Mouse (Mus musculus): ENCODE measurements at regions not wholly inside any gene's neighbourhood (a gene's known extent, or its start where the extent isn't known, plus 50 kb on each side); places are given as distances from the start of the nearest gene placed in this dataset.
"Not testable (repeated sequence)": the region's sequence is repeated elsewhere in the genome, so short reads cannot be mapped to it uniquely, and the experiment has no call there.

DNA sequence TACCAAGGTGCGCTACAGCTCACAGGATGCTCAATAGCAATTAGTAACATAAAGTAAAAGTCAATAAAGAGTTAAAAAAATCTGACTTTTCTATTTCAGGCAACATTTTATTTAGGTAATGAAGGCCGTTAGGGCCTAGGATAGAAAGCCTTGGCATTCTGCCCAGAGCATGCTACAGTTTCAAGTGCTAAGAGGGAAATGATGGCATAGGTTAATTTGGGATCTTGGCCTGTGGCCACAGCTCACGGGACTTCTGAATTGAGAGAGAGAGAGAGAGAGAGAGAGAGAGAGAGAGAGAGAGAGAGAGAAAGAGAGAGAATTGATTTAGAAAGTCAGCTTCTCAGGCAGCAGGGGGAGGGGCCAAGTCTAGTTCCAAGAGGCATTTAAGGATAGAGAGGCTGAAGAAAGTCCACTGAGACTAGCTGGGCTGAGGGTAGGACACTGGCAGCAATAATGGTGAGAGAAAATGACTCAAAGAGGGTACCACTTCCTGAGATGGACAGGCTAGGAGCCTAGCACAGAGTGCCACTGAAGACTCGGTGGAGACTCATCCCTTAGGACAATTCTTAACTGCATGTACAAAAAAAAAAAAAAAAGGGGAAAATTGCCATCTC is 52.6 kb upstream of the Klf14 start:
- DNase-seq = peak; percentile 87 to 89

DNA sequence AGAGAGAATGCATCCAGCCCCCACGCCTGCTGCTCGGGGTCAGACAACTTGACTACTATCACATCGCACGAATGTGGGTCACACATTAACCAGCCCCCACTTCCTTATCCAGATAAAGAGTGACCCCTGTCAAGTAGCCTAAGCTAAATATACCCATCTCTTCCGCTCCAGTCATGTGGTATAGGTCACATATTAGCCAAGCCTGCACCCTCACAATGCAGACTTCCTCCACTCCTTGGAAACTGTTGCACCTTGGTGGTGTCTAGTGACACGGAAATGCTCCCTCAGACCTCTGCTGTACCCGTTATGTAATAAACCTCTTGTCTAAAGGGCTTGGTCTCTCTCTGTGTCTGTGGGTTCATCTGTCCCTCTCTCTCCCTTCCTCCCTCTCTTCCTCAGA is 57.7 kb upstream of the Klf14 start:
- no peak for DNase-seq

DNA sequence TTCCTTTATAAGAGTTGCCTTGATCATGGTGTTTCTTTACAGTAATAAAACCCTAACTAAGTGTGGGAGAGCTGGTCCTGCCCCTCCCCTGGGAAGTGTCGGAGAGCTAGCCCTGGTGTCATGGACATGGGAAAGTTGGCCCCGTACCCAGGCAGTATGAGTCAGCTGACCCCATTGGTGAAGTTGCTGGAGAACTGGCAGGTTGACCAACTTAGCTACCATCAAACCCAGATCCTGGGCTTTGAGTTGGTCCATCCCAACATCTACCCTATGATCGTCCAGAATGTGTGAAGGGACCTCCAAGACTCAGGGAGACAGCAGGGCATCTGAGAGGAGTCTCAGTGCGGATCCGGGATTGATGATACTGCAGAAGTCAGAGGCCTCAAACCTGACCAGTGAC is 62.9 kb upstream of the Klf14 start:
- no peak for DNase-seq

DNA sequence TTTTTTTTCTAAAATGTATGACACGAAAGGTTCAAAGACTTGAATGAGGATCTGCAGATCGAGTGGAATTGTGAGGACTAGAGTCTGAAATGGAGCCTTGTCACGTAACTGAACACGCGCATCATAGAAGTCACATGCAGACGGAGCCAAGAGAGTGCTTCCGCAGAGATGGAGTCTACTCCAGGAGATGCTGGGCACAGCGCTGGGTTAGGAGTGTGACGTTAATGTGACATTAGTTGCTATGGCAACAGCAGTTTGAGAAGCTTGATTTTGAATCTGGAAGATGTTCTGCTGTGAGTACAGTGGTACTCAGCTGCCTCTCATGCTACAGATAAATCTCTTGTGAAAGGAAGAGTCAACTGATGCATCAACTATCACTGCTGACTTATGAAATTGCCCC is 70.9 kb upstream of the Klf14 start:
- no peak for DNase-seq

DNA sequence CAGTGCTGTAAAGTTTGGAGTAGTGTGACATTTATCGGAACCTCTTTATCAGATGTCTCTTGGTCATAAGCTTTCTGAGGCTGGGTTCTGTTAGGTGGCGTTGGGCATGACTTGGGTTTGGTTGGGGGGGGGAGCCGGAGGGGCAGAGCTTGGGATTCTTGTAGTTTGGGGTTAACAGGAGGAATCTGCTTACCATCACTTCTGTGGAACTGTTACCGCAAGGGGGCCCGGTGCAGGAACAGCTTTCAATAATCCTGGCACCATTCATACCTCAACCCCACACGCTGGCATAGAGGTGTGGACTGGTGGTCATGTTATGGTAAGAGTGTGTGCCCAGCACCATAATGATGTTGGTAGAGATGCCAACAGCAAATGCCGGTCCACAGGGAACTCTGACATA is 72.1 kb upstream of the Klf14 start:
- DNase-seq = no peak

DNA sequence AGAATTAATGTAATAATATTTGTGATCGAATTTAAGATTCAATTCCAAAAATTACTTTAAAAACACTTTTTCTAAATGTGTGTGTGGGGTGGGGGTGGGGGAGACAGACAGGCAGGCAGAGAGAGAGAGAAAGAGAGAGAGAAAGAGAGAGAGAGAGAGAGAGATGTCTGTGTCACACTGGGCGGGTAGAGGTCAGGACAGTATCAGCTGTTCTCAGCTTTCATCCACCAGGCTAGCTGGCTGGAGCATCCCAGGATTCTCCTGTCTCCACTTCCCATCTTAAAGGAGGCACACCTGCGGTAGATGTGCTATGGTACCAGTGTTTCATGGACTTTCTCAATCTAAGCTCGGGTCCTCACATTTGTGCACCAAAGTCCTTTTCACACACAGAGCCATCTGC is 73.3 kb upstream of the Klf14 start:
- no peak for DNase-seq

DNA sequence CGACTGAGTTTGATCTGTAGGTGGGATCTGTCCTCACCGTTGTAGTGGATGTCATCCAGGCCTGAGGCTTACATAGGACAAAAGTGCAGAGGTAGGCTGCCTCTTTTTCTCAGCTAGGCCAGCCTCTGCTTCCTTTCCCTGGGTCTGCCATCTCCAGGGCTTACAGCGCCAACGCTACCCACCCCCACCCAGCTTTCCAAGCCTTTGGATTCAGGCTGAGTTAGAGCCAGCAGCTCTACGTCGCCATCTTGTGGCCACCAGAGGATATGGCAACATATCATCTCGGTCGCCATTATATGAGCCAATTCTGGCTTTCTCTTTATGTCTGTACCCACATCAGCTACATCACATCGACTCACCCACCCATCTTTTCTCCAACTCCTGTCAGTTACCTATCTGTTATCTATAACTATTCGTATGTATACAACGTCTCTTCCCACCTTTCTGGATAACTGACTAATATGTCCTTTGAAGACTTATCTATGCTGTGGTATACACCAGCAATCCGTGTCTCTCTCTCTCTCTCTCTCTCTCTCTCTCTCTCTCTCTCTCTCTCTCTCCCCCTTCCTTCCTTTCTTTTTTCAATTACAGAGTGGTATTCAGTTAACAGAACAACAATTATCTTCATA is 74.2 kb upstream of the Klf14 start:
- DNase-seq = peak; percentile 42 to 48

DNA sequence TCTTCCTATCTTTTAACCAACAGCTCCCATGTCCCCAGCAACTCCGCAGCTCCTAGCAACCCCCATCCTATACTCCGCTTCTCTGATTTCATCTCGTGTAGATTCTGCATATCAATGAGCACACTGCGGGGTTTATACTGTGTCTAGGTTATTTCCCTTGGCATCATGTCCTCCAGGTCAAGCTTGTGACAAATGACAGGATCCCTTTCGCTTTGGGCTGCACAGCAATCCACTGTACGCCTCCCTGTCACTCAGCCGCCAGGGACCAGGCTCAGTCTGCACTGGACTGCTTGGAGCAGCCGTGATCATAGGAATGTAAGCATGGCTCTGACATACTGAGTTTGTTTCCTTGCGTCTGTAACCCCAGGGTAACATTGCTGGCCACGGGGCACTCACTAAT is 75.9 kb upstream of the Klf14 start:
- DNase-seq = no peak

DNA sequence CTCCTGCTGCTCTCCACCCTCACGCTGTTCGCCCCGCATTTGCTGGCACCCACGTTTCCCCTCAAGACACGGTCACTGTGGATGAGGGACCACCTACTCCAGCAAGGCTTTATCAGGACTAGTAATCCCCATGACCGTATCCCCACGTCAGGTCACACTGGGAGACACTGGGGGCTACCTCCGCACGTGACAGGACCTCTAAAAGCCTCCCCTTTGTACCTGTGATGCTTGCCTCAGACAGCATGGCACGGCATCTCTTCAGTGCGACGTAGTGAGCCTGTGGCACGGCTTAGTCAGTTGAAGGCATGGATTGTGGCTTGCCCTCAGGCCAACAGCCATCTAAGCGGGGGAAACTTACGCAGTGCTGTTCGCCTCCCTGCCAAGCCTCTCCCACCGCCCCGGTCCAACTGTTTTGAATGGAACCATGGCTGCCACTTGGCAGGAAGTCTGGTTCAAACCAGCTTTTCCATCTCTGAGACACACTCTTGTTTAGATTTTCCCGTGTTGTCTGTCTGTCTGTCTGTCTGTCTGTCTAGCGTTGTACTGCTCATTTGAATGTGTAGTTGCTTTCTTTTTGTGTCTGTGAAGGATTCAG is 79.0 kb upstream of the Klf14 start:
- no peak for DNase-seq

DNA sequence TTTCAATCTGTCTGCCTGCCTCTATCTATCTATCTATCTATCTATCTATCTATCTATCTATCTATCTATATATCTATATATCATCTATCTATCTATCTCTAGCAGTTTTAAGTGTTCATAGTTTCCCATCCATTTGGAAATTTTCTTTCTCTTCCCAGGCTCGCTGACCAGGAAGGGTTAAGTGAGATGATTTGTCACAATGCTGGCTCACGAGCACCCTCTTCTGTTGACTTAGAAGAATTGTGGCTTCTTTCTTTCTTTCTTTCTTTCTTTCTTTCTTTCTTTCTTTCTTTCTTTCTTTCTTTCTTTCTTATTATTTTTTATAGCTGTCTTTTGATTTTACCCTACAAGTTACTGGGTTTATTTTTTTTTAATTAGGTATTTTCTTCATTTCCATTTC is 79.6 kb upstream of the Klf14 start:
- DNase-seq = not testable (repeated sequence)

DNA sequence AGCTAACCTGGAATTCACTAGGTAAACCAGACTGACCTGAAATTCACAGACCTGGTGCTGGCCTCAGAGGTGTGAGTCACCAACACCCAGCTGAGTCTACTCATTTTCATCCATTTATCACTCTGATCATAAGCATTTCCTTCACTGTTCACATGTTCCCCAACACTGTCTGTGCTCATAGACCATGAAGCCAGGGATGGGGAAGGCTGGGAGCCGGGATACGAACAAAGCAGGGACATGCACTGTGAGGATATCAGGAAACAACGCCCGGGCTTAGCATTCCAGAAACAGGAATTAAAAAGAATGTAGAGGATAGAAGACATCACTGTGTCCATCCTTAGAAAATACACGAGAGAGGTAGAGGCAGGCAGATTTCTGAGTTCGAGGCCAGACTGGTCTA is 80.6 kb upstream of the Klf14 start:
- DNase-seq = no peak

DNA sequence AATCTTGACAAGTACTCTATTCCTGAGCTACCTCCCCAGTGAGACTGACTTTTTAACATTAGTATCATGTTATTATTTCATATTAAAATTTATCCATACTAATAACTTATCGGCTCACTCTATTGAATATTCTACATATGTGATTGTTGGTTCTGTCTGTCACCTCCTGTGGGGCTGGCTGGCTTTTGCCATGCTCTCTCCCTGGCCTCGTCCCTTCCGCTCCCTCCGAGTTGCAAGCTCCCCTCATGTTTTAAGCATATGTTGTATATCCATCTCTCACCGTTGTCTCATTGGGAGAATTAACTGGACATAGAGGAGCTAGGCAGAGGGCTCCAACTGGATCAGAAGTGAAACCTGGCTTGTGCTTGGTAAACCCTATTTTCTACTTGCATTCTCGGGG is 81.9 kb upstream of the Klf14 start:
- DNase-seq = no peak

DNA sequence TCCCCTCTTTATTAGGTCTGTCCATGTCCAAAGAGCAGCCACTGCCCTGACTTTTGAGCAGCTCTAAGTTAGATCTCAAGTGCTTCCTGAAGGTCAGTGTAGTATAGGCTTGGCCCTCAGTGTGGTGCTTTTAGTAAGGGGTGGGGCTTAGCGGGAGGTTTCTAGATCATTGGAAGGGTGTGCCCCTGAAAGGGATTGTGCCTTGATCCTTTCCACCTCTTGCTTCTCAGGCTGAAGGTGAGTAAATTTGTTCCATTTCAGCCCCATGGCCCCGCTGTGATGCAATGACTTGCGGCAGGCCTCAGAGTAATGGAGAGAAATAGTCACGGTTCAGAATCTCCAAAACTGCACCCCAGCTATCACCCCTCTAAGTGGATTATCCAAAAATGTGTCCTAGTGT is 84.5 kb upstream of the Klf14 start:
- no peak for DNase-seq

DNA sequence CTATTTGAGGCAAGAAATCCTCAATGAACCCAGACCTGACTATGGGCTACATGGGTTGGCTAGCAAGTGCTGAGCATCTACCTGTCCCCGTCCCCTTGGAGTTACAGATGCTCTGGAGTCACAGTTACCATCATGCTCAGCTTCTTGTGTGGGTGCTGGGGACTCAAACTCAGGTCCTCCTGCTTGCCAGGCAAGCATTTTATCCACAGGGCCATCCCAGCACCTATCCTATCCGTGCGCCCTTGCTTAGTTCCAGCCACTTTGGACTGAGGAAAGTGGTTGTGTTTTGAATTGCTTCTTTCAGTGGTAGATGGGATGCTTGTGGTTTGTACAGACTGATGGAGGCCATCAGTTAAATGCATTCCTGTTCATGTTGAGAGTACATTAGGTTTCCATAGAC is 85.0 kb upstream of the Klf14 start:
- no peak for DNase-seq

DNA sequence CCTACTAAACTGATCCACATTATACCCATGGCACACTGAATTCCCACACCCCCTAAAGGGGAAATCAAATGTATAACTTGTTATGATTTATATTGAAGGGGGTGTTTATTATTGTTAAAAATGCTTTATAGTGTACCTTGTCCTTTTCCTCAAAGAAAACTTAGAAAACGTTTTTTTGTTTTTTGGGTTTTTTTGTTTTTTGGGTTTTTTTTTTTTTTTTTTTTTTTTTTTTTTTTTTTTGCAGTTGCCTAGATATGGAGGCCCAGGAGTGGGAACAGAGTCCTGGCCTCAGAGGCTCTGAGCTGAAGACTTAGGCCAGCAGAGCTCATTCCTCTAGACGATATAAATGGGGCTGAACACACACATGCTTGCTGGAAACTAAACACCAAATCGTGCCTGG is 87.3 kb upstream of the Klf14 start:
- no peak for DNase-seq

DNA sequence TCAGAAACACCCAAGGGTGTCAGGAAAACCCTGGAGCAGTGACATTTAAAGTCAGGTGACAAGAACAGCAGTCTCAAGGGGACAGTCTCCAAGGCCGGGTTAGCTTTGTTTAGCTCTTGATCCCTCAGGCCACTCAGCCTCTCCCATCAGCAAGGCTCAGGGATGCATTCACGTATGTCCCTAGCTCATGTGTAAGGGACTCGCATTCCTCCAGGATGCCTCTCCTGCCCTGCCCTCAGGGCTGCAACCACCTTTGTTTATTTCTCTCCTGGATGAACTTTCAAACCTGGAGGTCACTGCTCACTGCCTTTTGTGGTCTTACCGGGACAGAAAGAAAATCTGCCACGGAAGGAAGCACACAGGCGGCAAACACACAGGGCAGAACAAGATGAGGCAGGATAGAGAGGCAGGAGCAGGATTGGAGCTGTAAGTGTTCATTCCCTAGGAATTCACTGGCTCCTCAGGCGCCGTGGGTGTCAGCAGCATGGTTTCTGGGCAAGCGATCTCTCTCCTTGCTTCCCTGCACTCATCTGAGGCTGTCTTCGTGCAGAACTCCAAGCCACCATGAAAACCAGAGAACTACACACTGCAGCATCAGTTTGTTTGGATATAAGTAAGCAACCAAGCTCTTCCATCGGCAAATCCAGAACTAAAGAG is 90.2 kb upstream of the Klf14 start:
- DNase-seq = no peak

DNA sequence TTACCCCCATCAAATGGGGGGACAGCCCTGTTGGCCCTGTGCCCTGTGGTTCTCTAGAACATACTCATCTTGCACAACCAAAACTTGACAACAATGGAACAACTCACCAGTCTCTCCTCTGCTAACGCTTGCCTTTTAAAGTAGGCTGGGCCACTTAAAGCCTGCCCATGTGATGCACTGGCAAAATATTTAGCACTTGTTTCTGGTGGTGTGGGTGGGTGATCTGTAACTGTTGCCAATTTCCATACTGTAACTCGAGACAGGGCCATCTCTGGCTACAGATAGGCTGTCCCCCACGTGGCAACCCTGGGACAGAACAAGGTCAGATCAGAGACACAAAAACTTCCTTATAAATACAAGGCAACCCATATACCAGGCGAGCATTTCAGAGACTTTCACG is 92.0 kb upstream of the Klf14 start:
- DNase-seq = no peak

DNA sequence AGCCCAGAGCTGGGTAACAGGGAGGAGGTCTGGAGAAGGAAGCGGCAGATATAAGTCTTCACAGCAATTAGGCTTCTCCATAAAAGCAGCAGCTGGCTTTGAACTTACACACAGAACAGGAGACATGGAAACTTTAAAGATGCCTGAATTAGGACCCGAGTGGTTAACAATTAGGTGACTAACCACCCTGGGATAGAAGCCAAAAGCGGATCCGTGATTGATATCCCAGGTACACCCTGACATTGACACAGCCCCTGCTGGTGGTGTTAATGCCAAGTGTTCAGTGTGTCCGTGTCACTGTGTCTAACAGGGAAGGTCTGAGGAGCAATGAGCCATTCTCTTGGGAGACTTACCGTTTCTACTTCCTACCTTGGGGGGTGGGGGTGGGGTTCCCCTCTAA is 92.9 kb upstream of the Klf14 start:
- DNase-seq = no peak

DNA sequence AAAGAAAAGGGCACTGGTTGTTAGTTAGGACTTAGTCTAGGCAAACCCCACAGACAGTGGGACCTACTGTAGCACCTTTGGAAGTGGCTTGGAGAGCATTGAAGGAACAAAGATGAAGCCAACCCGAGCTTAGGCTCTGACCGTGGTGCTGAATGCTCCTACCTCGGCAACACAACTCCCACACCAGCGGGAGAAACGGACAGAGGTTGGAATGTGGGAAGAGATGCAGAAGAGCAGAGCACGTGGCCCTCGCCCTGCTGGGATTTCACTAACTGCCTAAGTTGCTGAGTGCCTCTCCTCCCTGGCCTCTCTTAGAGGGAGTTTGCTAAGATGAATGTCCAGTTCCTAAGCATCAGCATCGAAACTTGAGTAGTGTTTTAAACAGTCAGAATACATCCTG is 94.1 kb upstream of the Klf14 start:
- no peak for DNase-seq

DNA sequence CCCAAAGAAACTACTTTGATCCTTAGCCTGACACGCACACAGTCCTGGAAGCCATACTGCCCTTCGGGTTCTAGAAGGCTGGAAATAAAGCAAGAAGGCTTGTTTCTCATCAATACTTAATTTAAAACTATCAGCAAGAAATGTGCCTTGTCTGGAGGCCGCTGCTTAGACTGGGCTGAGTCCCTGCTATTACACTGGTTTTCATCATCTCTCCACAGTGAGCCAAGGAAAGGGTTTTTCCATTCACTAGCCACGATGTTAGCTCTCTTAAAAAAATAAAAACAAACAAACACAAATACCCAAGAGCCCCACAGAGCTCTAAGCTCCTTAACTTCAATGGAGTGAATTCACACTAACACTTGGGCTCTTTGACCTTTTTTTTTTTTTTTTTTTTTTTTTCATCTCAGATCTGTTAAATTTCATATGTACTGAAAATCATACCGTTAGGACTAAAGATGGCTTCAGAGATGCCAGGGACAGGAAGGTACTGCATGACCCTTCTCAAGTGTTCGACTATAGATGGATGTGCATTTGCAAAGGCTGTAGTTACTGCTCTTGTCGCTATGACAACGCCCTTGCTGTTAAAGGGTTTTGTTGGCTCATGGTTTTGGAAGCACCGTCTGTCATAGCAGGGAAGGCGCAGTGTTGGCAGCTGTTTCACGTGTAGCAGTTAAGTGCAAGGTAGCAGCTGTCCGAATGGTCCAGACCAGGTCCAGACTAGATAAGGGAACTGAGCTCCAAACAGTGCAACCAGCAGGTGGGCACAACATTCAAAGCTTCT is 98.1 kb upstream of the Klf14 start:
- DNase-seq = no peak

DNA sequence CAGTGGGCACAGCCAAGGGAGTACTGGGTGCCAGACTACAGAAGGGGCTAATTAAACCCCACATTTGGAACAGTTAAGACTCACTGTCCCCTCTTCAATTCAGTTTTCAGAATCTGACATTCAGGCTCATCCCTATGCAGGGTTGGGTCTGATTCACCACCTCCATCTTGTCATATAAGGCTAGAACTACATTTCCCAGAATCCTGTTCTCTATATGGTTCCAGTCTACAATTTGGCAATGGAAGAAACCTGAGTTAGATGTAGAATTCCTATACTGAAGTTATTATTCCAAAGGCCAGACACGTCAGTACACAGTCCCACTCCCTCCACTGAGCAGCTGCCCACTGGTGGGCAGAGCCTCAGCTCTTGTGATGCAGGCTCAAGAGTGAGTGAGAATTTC is 99.4 kb upstream of the Klf14 start:
- no peak for DNase-seq

DNA sequence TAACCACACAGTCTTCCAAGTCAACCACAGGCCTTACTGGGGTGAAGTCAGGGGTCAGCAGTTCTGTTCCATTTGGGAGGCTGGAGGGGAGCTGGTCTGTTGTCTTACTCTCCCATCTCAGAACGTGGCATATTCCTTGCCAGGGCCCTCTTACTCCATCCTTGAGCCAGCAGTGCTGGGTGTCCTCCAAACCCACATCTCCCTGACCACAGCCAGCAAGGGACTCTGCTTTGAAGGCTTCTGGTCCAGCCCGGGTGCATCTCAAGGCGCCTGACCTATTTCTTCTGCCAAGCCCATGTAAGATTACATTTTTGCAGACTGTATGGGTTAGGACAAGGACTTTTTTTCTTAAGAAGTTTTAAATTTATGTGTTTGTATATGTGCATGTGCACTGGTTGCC is 100.1 kb upstream of the Klf14 start:
- no peak for DNase-seq

DNA sequence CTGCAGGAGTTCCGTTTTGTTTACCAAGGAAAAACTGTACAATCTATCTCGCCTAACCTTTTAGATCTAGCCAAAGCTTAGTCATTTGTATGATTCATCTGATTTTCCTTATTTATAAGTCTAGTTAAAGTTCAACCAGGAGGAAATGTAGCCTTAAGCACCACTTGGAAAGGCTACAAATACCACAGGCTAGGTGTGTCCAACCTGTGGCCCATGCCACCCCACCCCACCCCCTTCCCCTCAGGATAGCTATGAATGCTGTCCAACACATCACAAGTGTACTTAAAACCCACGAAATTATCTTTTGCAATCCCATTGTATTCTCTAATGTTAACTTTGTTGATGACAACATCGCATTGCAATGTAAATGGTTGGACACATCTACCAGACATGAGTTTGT is 102.9 kb upstream of the Klf14 start:
- no peak for DNase-seq

DNA sequence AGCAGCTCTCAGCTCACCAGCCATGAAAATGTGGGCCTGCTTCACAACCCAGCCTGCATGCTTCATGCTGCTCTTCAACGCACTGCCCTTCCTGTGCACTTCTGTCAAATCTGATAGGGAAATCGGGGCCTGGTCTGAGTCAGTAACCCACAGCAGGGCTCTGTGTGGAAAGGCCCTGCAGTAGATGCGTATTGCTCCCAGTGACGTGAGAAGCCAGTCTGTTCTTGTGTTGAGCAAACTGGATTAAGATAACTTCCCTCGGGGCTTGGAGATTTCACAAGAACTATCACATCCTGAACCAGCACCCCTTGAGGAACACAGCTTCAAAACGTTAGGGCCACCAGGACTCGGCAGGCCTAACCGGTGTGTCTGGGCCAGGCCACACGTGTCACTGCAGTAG is 106.5 kb upstream of the Klf14 start:
- no peak for DNase-seq

All from kidney, postnatal 25 days (tissue).